Mouse (Mus musculus): ENCODE measurements around the gene Prdx5.

Prdx5 gene

GRCm38 (mm10) chr19:6892512-6892911 lies 17.4 kb downstream of the Prdx5 start:
- no peak for DNase-seq (ENCODE audit: low spot score in 2 of 2)

- DNase-seq (ENCODE audit: low spot score in 2 of 2), result no peak
Measured at GRCm38 (mm10) chr19:6877965-6878364, 31.9 kb downstream of the Prdx5 start.

- no peak for DNase-seq (ENCODE audit: low spot score in 2 of 2)
Measured at GRCm38 (mm10) chr19:6876799-6877198, 33.1 kb downstream of the Prdx5 start.

- no peak for DNase-seq (ENCODE audit: low spot score in 2 of 2)
Measured at GRCm38 (mm10) chr19:6875834-6876233, 34.1 kb downstream of the Prdx5 start.

- DNase-seq (ENCODE audit: low spot score in 2 of 2), result no peak
Measured at GRCm38 (mm10) chr19:6874257-6874656, 35.6 kb downstream of the Prdx5 start.

- DNase-seq (ENCODE audit: low spot score in 2 of 2), result no peak
Measured at GRCm38 (mm10) chr19:6872701-6873100, 37.2 kb downstream of the Prdx5 start.

GRCm38 (mm10) chr19:6871574-6872271 lies 38.2 kb downstream of the Prdx5 start:
- DNase-seq (ENCODE audit: low spot score in 2 of 2), result no peak

GRCm38 (mm10) chr19:6869355-6869754 lies 40.6 kb downstream of the Prdx5 start:
- no peak for DNase-seq (ENCODE audit: low spot score in 2 of 2)

GRCm38 (mm10) chr19:6861451-6861850 lies 48.5 kb downstream of the Prdx5 start:
- no peak for DNase-seq (ENCODE audit: low spot score in 2 of 2)

- DNase-seq (ENCODE audit: low spot score in 2 of 2), result no peak
Measured at GRCm38 (mm10) chr19:6860706-6861105, 49.2 kb downstream of the Prdx5 start.

- DNase-seq (ENCODE audit: low spot score in 2 of 2), result no peak
Measured at GRCm38 (mm10) chr19:6859971-6860370, 49.9 kb downstream of the Prdx5 start.

- no peak for DNase-seq (ENCODE audit: low spot score in 2 of 2)
Measured at GRCm38 (mm10) chr19:6859032-6859651, 50.8 kb downstream of the Prdx5 start.

GRCm38 (mm10) chr19:6858031-6858430 lies 51.9 kb downstream of the Prdx5 start, which contains the start of gene Ccdc88b:
Gene Ccdc88b (minus strand): TSS chr19:6858211.
- DNase-seq (ENCODE audit: low spot score in 2 of 2), result no peak

- no peak for DNase-seq (ENCODE audit: low spot score in 2 of 2)
Measured at GRCm38 (mm10) chr19:6857391-6858005, 52.4 kb downstream of the Prdx5 start.

GRCm38 (mm10) chr19:6857003-6857360 lies 52.9 kb downstream of the Prdx5 start:
- no peak for DNase-seq (ENCODE audit: low spot score in 2 of 2)

Data from left cerebral cortex, adult 9 months (tissue).